ENCODE assay signal across 8 mouse cellular contexts in the genomic region with DNA sequence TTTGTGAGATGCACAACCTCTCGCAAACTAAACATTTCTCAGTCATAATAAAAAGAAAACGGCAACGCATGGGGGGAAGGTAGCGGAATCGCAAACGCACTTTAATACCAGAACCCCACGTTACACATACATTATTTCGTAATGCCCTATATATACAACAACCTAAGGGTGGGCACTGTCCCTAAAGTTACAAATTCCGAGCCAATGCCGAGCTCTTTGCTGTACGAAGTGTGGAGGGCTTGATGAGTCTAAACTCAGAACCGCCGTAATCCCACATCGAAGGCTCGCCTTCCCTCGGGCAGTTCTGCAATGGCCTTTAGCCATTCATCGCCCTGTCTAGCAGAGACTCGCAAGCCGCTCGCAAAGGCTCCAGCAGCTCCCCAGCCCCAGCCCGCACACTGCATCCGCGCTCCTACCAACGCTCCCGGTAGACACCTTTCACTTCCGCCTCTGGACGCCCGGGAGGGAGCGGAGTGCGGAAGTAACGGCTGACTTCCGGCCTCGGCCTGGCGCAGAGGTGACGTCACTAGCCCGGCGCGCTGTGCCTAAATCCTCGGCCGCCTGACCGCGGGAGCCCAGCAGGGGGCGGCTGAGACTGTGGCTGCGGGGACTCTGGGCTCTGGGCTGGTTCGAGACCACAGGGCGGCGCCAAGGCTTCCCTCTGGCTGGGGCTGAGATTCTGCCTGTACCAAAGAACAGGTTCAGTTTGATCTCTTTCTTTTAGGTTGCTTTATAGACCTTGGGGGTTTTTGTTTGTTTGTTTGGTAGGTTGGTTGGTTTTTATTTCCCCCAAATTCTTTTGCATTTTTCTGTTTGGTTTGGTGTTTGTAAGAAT. TPM values are rescaled to one million over a fixed set of nuclear protein-coding genes. Genes with fewer than 3 reads are reported as not detected.
DNase-seq lines count a peak whose midpoint lies in the region; ATAC-seq lines count a peak whose summit lies in the region.
"Not testable (repeated sequence)": the region's sequence is repeated elsewhere in the genome, so short reads cannot be mapped to it uniquely, and the experiment has no call there.

TSS of gene Mterf1a (minus strand) at position 475 of the 835 bp plus-strand sequence.

- peak within 1 kb of the TSS; percentile 75 for H3K9ac ChIP-seq in heart, embryonic 13.5 days
- peak within 1 kb of the TSS; percentile 55; the same call in 1 of the 2 replicates for H3K9ac ChIP-seq in kidney, embryonic 14.5 days (ENCODE audit: low read depth, low read length)
- H3K9ac ChIP-seq in limb, embryonic 15.5 days, result 0 out of 2 replicates have a peak within 1 kb of the TSS, but pooled peaks have one; percentile 17
- H3K9ac ChIP-seq in midbrain, embryonic 14.5 days (replicated peaks; ENCODE audit: low read length), result peak within 1 kb of the TSS; percentile 50

- not testable (repeated sequence) for H3K36me3 ChIP-seq in heart, embryonic 13.5 days; kidney, embryonic 14.5 days (ENCODE audit: control insufficient read depth, insufficient read depth, low read length); limb, embryonic 15.5 days; midbrain, embryonic 14.5 days (ENCODE audit: control insufficient read depth, insufficient read depth, low read length)

- not testable (repeated sequence) for H3K27ac ChIP-seq in brown adipose tissue, adult 24 weeks (replicated peaks; ENCODE audit: low read depth, low read length); heart, embryonic 13.5 days (replicated peaks); kidney, embryonic 14.5 days (ENCODE audit: low read depth, low read length); limb, embryonic 15.5 days; midbrain, embryonic 14.5 days (replicated peaks; ENCODE audit: low read depth, low read length)

- peak within 1 kb of the TSS; percentile 71 for H3K4me2 ChIP-seq in heart, embryonic 13.5 days
- H3K4me2 ChIP-seq in kidney, embryonic 14.5 days (replicated peaks; ENCODE audit: low read depth, low read length), result peak within 1 kb of the TSS; percentile 64
- H3K4me2 ChIP-seq in limb, embryonic 15.5 days, result peak within 1 kb of the TSS; percentile 44
- peak within 1 kb of the TSS; percentile 60 for H3K4me2 ChIP-seq in midbrain, embryonic 14.5 days (ENCODE audit: low read length)

- H3K27me3 ChIP-seq in heart, embryonic 13.5 days (replicated peaks); kidney, embryonic 14.5 days (ENCODE audit: control insufficient read depth, insufficient read depth, low read length); limb, embryonic 15.5 days; midbrain, embryonic 14.5 days (ENCODE audit: control insufficient read depth, insufficient read depth, low read length): not testable (repeated sequence)

- peak; percentile 100 for ATAC-seq in erythroid progenitor cell, adult 5-6 weeks (replicated peaks; ENCODE audit: low FRiP score, poor library complexity, severe bottlenecking)
- ATAC-seq in heart, embryonic 13.5 days (ENCODE audit: extremely low read depth, insufficient number of reproducible peaks, low FRiP score, low TSS enrichment), result peak; percentile 100
- ATAC-seq in kidney, embryonic 14.5 days (ENCODE audit: low FRiP score, low TSS enrichment), result peak; percentile 100
- peak; percentile 98 for ATAC-seq in limb, embryonic 15.5 days (ENCODE audit: insufficient number of reproducible peaks, low FRiP score, low TSS enrichment, low read depth)
- ATAC-seq in midbrain, embryonic 14.5 days (ENCODE audit: low FRiP score, low TSS enrichment), result peak; percentile 100

- peak within 1 kb of the TSS; percentile 55 for H3K4me3 ChIP-seq in brown adipose tissue, adult 24 weeks (ENCODE audit: insufficient read depth, low read depth, low read length)
- peak within 1 kb of the TSS; percentile 50 for H3K4me3 ChIP-seq in heart, embryonic 13.5 days
- H3K4me3 ChIP-seq in kidney, embryonic 14.5 days (ENCODE audit: low read length), result peak within 1 kb of the TSS; percentile 45
- H3K4me3 ChIP-seq in limb, embryonic 15.5 days, result peak within 1 kb of the TSS; percentile 43
- peak within 1 kb of the TSS; percentile 40 for H3K4me3 ChIP-seq in midbrain, embryonic 14.5 days (replicated peaks; ENCODE audit: low read depth, low read length)

- not testable (repeated sequence) for H3K9me3 ChIP-seq in heart, embryonic 13.5 days; kidney, embryonic 14.5 days (ENCODE audit: control insufficient read depth, low read length); limb, embryonic 15.5 days; midbrain, embryonic 14.5 days (ENCODE audit: control insufficient read depth, low read length)

- 3% methylated on average over 9 of the region's 47 CpGs for WGBS in heart, embryonic 13.5 days
- WGBS in kidney, embryonic 14.5 days, result 4% methylated on average over 7 of the region's 47 CpGs
- 1% methylated on average over 10 of the region's 47 CpGs for whole genome bisulfite sequencing in limb, embryonic 15.5 days
- 4% methylated on average over 7 of the region's 47 CpGs for WGBS in midbrain, embryonic 14.5 days

- DNase-seq in CD4-positive, CD25-positive, alpha-beta regulatory T cell, adult 2 months (ENCODE audit: low read depth, low spot score), result peak; percentile 50
- peak; percentile 28 for DNase-seq in midbrain, embryonic 14.5 days
- peak; percentile 13 to 20 for DNase-seq in spleen, postnatal 10 days (ENCODE audit: low spot score in 2 of 2)

- H3K4me1 ChIP-seq in brown adipose tissue, adult 24 weeks (ENCODE audit: control insufficient read depth, insufficient read depth, insufficient read length, low read length); heart, embryonic 13.5 days; kidney, embryonic 14.5 days (ENCODE audit: control insufficient read depth, insufficient read depth, low read length); limb, embryonic 15.5 days; midbrain, embryonic 14.5 days (ENCODE audit: control insufficient read depth, insufficient read depth, low read length): not testable (repeated sequence)

RNA-seq across cellular contexts. Expression of gene Mterf1a, which starts in this region (rescaled TPM):
- 4.3 and 4.5 TPM in 2 replicates for polyA plus RNA-seq in brown adipose tissue, adult 24 weeks (2012; ENCODE audit: insufficient read depth, insufficient read length, missing spikeins)
- 5.0 and 5.8 TPM in 2 replicates for total RNA-seq in erythroid progenitor cell, adult 5-6 weeks (2015; ENCODE audit: low replicate concordance)
- total RNA-seq in erythroid progenitor cell, adult 5-6 weeks (2017; ENCODE audit: low replicate concordance), result 4.2 and 13.0 TPM in 2 replicates
- polyA plus RNA-seq in heart, embryonic 13.5 days (2015; fragmentation: Nextera tagmentation; extraction: Ambion mirVana), result 5.2 TPM in 2 replicates
- polyA plus RNA-seq in kidney, embryonic 14.5 days (2014; fragmentation: Nextera tagmentation; extraction: Ambion mirVana), result 8.4 and 9.3 TPM in 2 replicates
- 6.8 and 8.0 TPM in 2 replicates for polyA plus RNA-seq in limb, embryonic 15.5 days (2015; fragmentation: Nextera tagmentation; extraction: Ambion mirVana)
- polyA plus RNA-seq in midbrain, embryonic 14.5 days (2014; fragmentation: Nextera tagmentation; extraction: Ambion mirVana), result 6.8 and 7.0 TPM in 2 replicates

Comparison
In these comparisons a context has a peak if more than half of its experiments do, and no peak if none do; other contexts are left out.
1. H3K9ac ChIP-seq: peak in every context shown above with its lines; median percentile 75 in heart, embryonic 13.5 days; 55 in kidney, embryonic 14.5 days; 50 in midbrain, embryonic 14.5 days; 17 in limb, embryonic 15.5 days.